Mouse (Mus musculus) heart, embryonic 12.5 days (tissue): ENCODE measurements around the gene Patj. TPM values are rescaled to one million over a fixed set of nuclear protein-coding genes. Genes with fewer than 3 reads are reported as not detected.

ENCODE experiments used
- ATAC-seq: fragments of 200-750 bp; cut with Nextera tagmentation; 2 replicates; pipeline ENCODE4 v1.8.0; 2017; ENCODE audit warnings: moderate TSS enrichment, moderate library complexity; ENCODE audit not compliant: insufficient number of reproducible peaks, low FRiP score
- H3K27ac ChIP-seq: fragments of 300-500 bp; sonication (generic); 2 replicates; pipeline ENCODE4 v1.5.1; 2016; ENCODE audit warnings: mild to moderate bottlenecking, moderate library complexity; ENCODE audit not compliant: poor library complexity, severe bottlenecking
- H3K27me3 ChIP-seq: fragments of 300-500 bp; sonication (generic); replicated peaks from 2 replicates; pipeline ENCODE4 v1.6.1; 2016; ENCODE audit warnings: mild to moderate bottlenecking, moderate library complexity
- H3K36me3 ChIP-seq: fragments of 300-500 bp; sonication (generic); 2 replicates; pipeline ENCODE4 v1.6.1; 2016; ENCODE audit warnings: mild to moderate bottlenecking, moderate library complexity
- H3K4me1 ChIP-seq: fragments of 300-500 bp; sonication (generic); replicated peaks from 2 replicates; pipeline ENCODE4 v1.6.1; 2016; ENCODE audit warnings: mild to moderate bottlenecking
- H3K4me2 ChIP-seq: fragments of 300-500 bp; sonication (generic); 2 replicates; pipeline ENCODE4 v1.6.1; 2016; ENCODE audit warnings: mild to moderate bottlenecking, moderate library complexity
- H3K4me3 ChIP-seq: fragments of 300-500 bp; sonication (generic); 2 replicates; pipeline ENCODE4 v1.5.1; 2016; ENCODE audit warnings: mild to moderate bottlenecking
- H3K9ac ChIP-seq: fragments of 300-500 bp; sonication (generic); 2 replicates; pipeline ENCODE4 v1.6.1; 2016; ENCODE audit warnings: mild to moderate bottlenecking, moderate library complexity
- H3K9me3 ChIP-seq: fragments of 300-500 bp; sonication (generic); replicated peaks from 2 replicates; pipeline ENCODE4 v1.6.1; 2016; ENCODE audit warnings: mild to moderate bottlenecking, moderate library complexity
- WGBS: fragments of 180-500 bp; shearing (Covaris S2); methylation state at CpG from one replicate; pipeline ENCODE4 v1.1.7; 2016; 5-methylcytosine and 5-hydroxymethylcytosine counted together
- polyA plus RNA-seq: library from polyadenylated mRNA; unstranded; fragments of >200 nt; fragmentation: Nextera tagmentation; extraction: Ambion mirVana; gene quantifications from 2 replicates; pipeline ENCODE4 v1.2.1, GENCODE M21; 2016

Patj gene
- polyA plus RNA-seq, 1 experiment from 2014 or later = 14.8 TPM

- ATAC-seq = no peak
- 67% methylated on average over 3 of the region's 3 CpGs for WGBS
- Histone ChIP-seq H3K4me3 (no peak overlapping the region), H3K9ac (no peak overlapping the region), H3K4me2 (no peak overlapping the region), H3K27ac (no peak overlapping the region), H3K9me3 (no peaks in the 10 kb centered on the region), H3K36me3 (no peaks in the 10 kb centered on the region), H3K27me3 (no peaks in the 10 kb centered on the region), H3K4me1 (peaks cover 6% of the 10 kb centered on the region)
These were observed 77.9 kb downstream of the Patj start for GRCm38 (mm10) chr4:98473491-98473890.

GRCm38 (mm10) chr4:98478005-98478404 lies 82.4 kb downstream of the Patj start:
- 68% methylated on average over 3 of the region's 3 CpGs for WGBS
- no peak for ATAC-seq

GRCm38 (mm10) chr4:98486475-98486874 lies 90.9 kb downstream of the Patj start:
- H3K27ac ChIP-seq = no peak overlapping the region
- H3K36me3 ChIP-seq = no peaks in the 10 kb centered on the region
- no peak overlapping the region for H3K9ac ChIP-seq
- H3K4me1 ChIP-seq = peaks cover 5% of the 10 kb centered on the region; the same call in 1 of the 2 replicates
- no peak overlapping the region for H3K4me3 ChIP-seq
- no peak overlapping the region for H3K4me2 ChIP-seq
- no peaks in the 10 kb centered on the region for H3K27me3 ChIP-seq
- no peaks in the 10 kb centered on the region for H3K9me3 ChIP-seq
- WGBS = 49% methylated on average over 3 of the region's 3 CpGs
- ATAC-seq = no peak

More at GRCm38 (mm10) chr4:98478005-98478404, 82.4 kb downstream of the Patj start:
- Histone ChIP-seq H3K27me3 (no peaks in the 10 kb centered on the region), H3K4me3 (no peak overlapping the region), H3K9me3 (no peaks in the 10 kb centered on the region), H3K4me1 (no peaks in the 10 kb centered on the region), H3K9ac (no peak overlapping the region), H3K27ac (no peak overlapping the region), H3K4me2 (no peak overlapping the region), H3K36me3 (no peaks in the 10 kb centered on the region)

GRCm38 (mm10) chr4:98486901-98487300 lies 91.3 kb downstream of the Patj start:
- H3K9me3 ChIP-seq = no peaks in the 10 kb centered on the region
- ATAC-seq = no peak
- no peak overlapping the region for H3K4me2 ChIP-seq
- WGBS = 84% methylated on average over 4 of the region's 4 CpGs
- no peaks in the 10 kb centered on the region for H3K36me3 ChIP-seq
- H3K27me3 ChIP-seq = no peaks in the 10 kb centered on the region
- H3K4me3 ChIP-seq = no peak overlapping the region
- H3K9ac ChIP-seq = no peak overlapping the region
- H3K27ac ChIP-seq = no peak overlapping the region
- peaks cover 5% of the 10 kb centered on the region; the same call in 1 of the 2 replicates for H3K4me1 ChIP-seq

GRCm38 (mm10) chr4:98489386-98489785 lies 93.8 kb downstream of the Patj start:
- no peaks in the 10 kb centered on the region for H3K27me3 ChIP-seq
- no peak overlapping the region for H3K4me3 ChIP-seq
- no peaks in the 10 kb centered on the region for H3K9me3 ChIP-seq
- H3K36me3 ChIP-seq = no peaks in the 10 kb centered on the region
- no peak overlapping the region for H3K27ac ChIP-seq
- H3K4me2 ChIP-seq = no peak overlapping the region
- no peak for ATAC-seq
- WGBS = 57% methylated on average over 1 of the region's 1 CpGs
- H3K9ac ChIP-seq = no peak overlapping the region
- H3K4me1 ChIP-seq = peaks cover 5% of the 10 kb centered on the region; the same call in 1 of the 2 replicates

GRCm38 (mm10) chr4:98498341-98498740 lies 102.8 kb downstream of the Patj start:
- H3K9ac ChIP-seq = no peak overlapping the region
- ATAC-seq = no peak
- no peak overlapping the region for H3K4me2 ChIP-seq
- peaks cover 13% of the 10 kb centered on the region for H3K36me3 ChIP-seq
- 85% methylated on average over 4 of the region's 4 CpGs for WGBS
- no peaks in the 10 kb centered on the region for H3K9me3 ChIP-seq
- no peaks in the 10 kb centered on the region for H3K27me3 ChIP-seq
- no peak overlapping the region for H3K4me3 ChIP-seq
- no peak overlapping the region for H3K27ac ChIP-seq
- H3K4me1 ChIP-seq = no peaks in the 10 kb centered on the region

GRCm38 (mm10) chr4:98500182-98500581 lies 104.6 kb downstream of the Patj start:
- H3K9me3 ChIP-seq = no peaks in the 10 kb centered on the region
- no peak for ATAC-seq
- H3K4me2 ChIP-seq = no peak overlapping the region
- no peaks in the 10 kb centered on the region for H3K4me1 ChIP-seq
- no peaks in the 10 kb centered on the region for H3K27me3 ChIP-seq
- H3K4me3 ChIP-seq = no peak overlapping the region
- WGBS = 67% methylated on average over 5 of the region's 5 CpGs
- H3K36me3 ChIP-seq = peaks cover 13% of the 10 kb centered on the region
- no peak overlapping the region for H3K9ac ChIP-seq
- H3K27ac ChIP-seq = no peak overlapping the region

- ATAC-seq = no peak
- H3K4me2 ChIP-seq = no peak overlapping the region
- 77% methylated on average over 2 of the region's 2 CpGs for WGBS
These were observed 105.3 kb downstream of the Patj start for GRCm38 (mm10) chr4:98500875-98501274.

GRCm38 (mm10) chr4:98504743-98505142 lies 109.2 kb downstream of the Patj start:
- Histone ChIP-seq H3K4me1 (peaks cover 9% of the 10 kb centered on the region), H3K9me3 (no peaks in the 10 kb centered on the region), H3K27ac (no peak overlapping the region), H3K4me3 (no peak overlapping the region), H3K27me3 (no peaks in the 10 kb centered on the region), H3K36me3 (no peaks in the 10 kb centered on the region), H3K9ac (no peak overlapping the region), H3K4me2 (no peak overlapping the region)
- 61% methylated on average over 3 of the region's 3 CpGs for WGBS
- ATAC-seq = no peak

More at GRCm38 (mm10) chr4:98500875-98501274, 105.3 kb downstream of the Patj start:
- no peak overlapping the region for H3K9ac ChIP-seq
- H3K4me1 ChIP-seq = no peaks in the 10 kb centered on the region
- H3K4me3 ChIP-seq = no peak overlapping the region
- no peaks in the 10 kb centered on the region for H3K27me3 ChIP-seq
- no peak overlapping the region for H3K27ac ChIP-seq
- H3K36me3 ChIP-seq = peaks cover 13% of the 10 kb centered on the region
- no peaks in the 10 kb centered on the region for H3K9me3 ChIP-seq

GRCm38 (mm10) chr4:98508471-98509271 lies 113.1 kb downstream of the Patj start:
- H3K4me1 ChIP-seq = peaks cover 36% of the 10 kb centered on the region
- H3K4me3 ChIP-seq = no peak overlapping the region
- ATAC-seq = no peak

GRCm38 (mm10) chr4:98509939-98510338 lies 114.4 kb downstream of the Patj start:
- Histone ChIP-seq H3K4me1 (peaks cover 36% of the 10 kb centered on the region), H3K4me2 (no peak overlapping the region), H3K27me3 (no peaks in the 10 kb centered on the region), H3K27ac (no peak overlapping the region), H3K9me3 (no peaks in the 10 kb centered on the region), H3K36me3 (no peaks in the 10 kb centered on the region; the same call in 1 of the 2 replicates), H3K9ac (no peak overlapping the region), H3K4me3 (no peak overlapping the region)
- 88% methylated on average over 5 of the region's 5 CpGs for WGBS
- no peak for ATAC-seq

More at GRCm38 (mm10) chr4:98508471-98509271, 113.1 kb downstream of the Patj start:
- H3K27ac ChIP-seq = no peak overlapping the region; the same call in 1 of the 2 replicates
- no peak overlapping the region for H3K9ac ChIP-seq
- no peaks in the 10 kb centered on the region for H3K36me3 ChIP-seq
- WGBS = 82% methylated on average over 11 of the region's 11 CpGs
- H3K4me2 ChIP-seq = no peak overlapping the region
- H3K9me3 ChIP-seq = no peaks in the 10 kb centered on the region
- no peaks in the 10 kb centered on the region for H3K27me3 ChIP-seq
